Mouse (Mus musculus): ENCODE results near the gene Tmem217. TPM values are rescaled to one million over a fixed set of nuclear protein-coding genes. Genes with fewer than 3 reads are reported as not detected.

Gene Tmem217
- 0.20 TPM in 1 of 2 replicates, not detected in the other for polyA plus RNA-seq (2012; ENCODE audit: insufficient read depth, low replicate concordance)

GRCm38 (mm10) chr17:29552162-29552732, at the start of gene Tmem217:
TSS of gene Tmem217 (minus strand) at chr17:29552385.
- Histone ChIP-seq H3K4me3 (replicated peaks) (peak within 1 kb of the TSS; percentile 93), H3K36me3 (replicated peaks; ENCODE audit: low read length) (peaks cover 9% of the 10 kb centered on the region), H3K27me3 (replicated peaks) (no peaks in the 10 kb centered on the region), H3K9me3 (no peaks in the 10 kb centered on the region), H3K4me1 (peaks cover 37% of the 10 kb centered on the region)
- TF ChIP-seq FLI1 (IDR thresholded peaks at IDR 0.05; ENCODE audit: low read length), result no peak
- no peak for TF ChIP-seq GATA1 (IDR thresholded peaks at IDR 0.05; ENCODE audit: borderline replicate concordance, low read length)

DNA sequence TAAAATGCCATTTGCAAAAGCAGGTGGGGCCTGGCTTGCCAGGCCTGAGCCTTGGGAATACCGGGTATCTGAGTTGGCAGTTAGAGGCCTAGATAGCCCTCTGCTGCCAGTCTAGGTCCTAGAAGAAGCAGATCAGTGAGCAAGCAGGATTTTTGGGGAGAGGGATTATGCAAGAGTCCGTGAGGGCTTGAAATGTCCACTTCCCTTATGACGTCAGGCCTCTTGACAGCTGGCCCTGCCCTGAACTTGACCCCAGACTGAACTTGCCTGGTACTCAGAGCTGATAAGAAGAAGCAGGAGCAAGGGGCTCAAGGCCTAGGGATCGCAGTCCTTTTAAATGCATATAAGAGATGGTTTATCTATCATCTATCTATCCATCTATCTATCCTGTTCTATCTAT, 49.2 kb upstream of the Tmem217 start:
- TF ChIP-seq FLI1 (IDR thresholded peaks at IDR 0.05; ENCODE audit: low read length), result no peak
- no peak for TF ChIP-seq GATA1 (IDR thresholded peaks at IDR 0.05; ENCODE audit: borderline replicate concordance, low read length)
- Histone ChIP-seq H3K27me3 (replicated peaks) (no peaks in the 10 kb centered on the region), H3K4me3 (replicated peaks) (no peak overlapping the region), H3K36me3 (replicated peaks; ENCODE audit: low read length) (peaks cover 58% of the 10 kb centered on the region), H3K4me1 (peaks cover 27% of the 10 kb centered on the region), H3K9me3 (peaks cover 4% of the 10 kb centered on the region)

DNA sequence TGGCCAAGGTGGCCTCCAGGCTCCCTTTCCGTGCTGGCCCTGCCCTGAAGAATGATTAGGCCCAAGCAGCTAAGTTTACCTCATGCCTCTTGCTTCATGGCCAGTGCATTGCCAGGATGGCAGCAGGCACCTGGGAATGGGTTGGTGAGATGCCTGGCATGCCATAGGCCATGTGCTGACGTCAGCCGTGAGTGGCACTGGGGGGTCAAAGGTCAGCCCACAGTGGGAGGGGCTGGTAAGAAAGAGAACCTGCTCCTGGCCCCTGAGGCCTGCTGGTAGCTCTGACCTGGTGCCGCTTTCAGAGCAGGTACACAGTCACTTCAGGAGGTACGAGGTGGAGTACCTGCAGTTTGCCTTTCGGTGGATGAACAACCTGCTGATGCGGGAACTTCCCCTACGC, 47.4 kb upstream of the Tmem217 start:
- Histone ChIP-seq H3K27me3 (replicated peaks) (no peaks in the 10 kb centered on the region), H3K4me3 (replicated peaks) (no peak overlapping the region), H3K9me3 (peaks cover 4% of the 10 kb centered on the region), H3K36me3 (replicated peaks; ENCODE audit: low read length) (peaks cover 62% of the 10 kb centered on the region), H3K4me1 (peaks cover 15% of the 10 kb centered on the region)
- TF ChIP-seq FLI1 (IDR thresholded peaks at IDR 0.05; ENCODE audit: low read length) (no peak), GATA1 (IDR thresholded peaks at IDR 0.05; ENCODE audit: borderline replicate concordance, low read length) (no peak)

GRCm38 (mm10) chr17:29599051-29599450, 46.9 kb upstream of the Tmem217 start:
- H3K27me3 ChIP-seq (replicated peaks), result no peaks in the 10 kb centered on the region
- peaks cover 65% of the 10 kb centered on the region for H3K36me3 ChIP-seq (replicated peaks; ENCODE audit: low read length)
- peaks cover 4% of the 10 kb centered on the region for H3K9me3 ChIP-seq
- H3K4me3 ChIP-seq (replicated peaks), result no peak overlapping the region
- no peak for TF ChIP-seq FLI1 (IDR thresholded peaks at IDR 0.05; ENCODE audit: low read length)
- TF ChIP-seq GATA1 (IDR thresholded peaks at IDR 0.05; ENCODE audit: borderline replicate concordance, low read length), result no peak
- peaks cover 15% of the 10 kb centered on the region for H3K4me1 ChIP-seq

DNA sequence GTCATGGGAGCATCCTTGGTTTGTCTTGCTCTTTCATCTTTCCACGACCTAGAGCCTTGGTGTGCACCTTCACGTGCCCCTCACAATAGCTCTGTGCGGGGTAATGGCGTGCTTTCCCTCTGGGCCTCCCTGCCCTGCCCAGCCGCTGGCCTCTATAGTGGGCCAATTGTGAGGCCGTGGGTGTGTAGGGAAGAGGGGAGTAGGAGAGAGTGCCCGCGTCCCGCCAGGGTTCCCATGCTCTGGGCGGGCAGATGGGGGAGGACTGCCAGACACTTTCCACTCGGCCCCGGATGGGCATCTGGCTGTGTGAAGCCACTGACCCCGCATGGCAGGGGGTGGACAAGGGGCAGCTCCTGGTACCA, 44.6 kb upstream of the Tmem217 start:
- H3K4me3 ChIP-seq (replicated peaks), result no peak overlapping the region
- peaks cover 64% of the 10 kb centered on the region for H3K36me3 ChIP-seq (replicated peaks; ENCODE audit: low read length)
- no peak for TF ChIP-seq FLI1 (IDR thresholded peaks at IDR 0.05; ENCODE audit: low read length)
- no peak for TF ChIP-seq GATA1 (IDR thresholded peaks at IDR 0.05; ENCODE audit: borderline replicate concordance, low read length)
- peaks cover 11% of the 10 kb centered on the region for H3K4me1 ChIP-seq
- H3K27me3 ChIP-seq (replicated peaks), result no peaks in the 10 kb centered on the region
- no peaks in the 10 kb centered on the region for H3K9me3 ChIP-seq

GRCm38 (mm10) chr17:29595891-29596770, 43.9 kb upstream of the Tmem217 start:
- Histone ChIP-seq H3K9me3 (no peaks in the 10 kb centered on the region), H3K27me3 (replicated peaks) (no peaks in the 10 kb centered on the region), H3K36me3 (replicated peaks; ENCODE audit: low read length) (peaks cover 66% of the 10 kb centered on the region), H3K4me1 (peaks cover 7% of the 10 kb centered on the region; the same call in 1 of the 2 replicates), H3K4me3 (replicated peaks) (no peak overlapping the region)
- TF ChIP-seq FLI1 (IDR thresholded peaks at IDR 0.05; ENCODE audit: low read length) (no peak), GATA1 (IDR thresholded peaks at IDR 0.05; ENCODE audit: borderline replicate concordance, low read length) (no peak)

GRCm38 (mm10) chr17:29589221-29589898, 37.2 kb upstream of the Tmem217 start:
- peaks cover 27% of the 10 kb centered on the region for H3K36me3 ChIP-seq (replicated peaks; ENCODE audit: low read length)
- no peak overlapping the region for H3K4me3 ChIP-seq (replicated peaks)
- peaks cover 2% of the 10 kb centered on the region for H3K27me3 ChIP-seq (replicated peaks)
- H3K9me3 ChIP-seq, result no peaks in the 10 kb centered on the region
- TF ChIP-seq FLI1 (IDR thresholded peaks at IDR 0.05; ENCODE audit: low read length) (no peak), GATA1 (IDR thresholded peaks at IDR 0.05; ENCODE audit: borderline replicate concordance, low read length) (no peak)
- peaks cover 20% of the 10 kb centered on the region for H3K4me1 ChIP-seq

DNA sequence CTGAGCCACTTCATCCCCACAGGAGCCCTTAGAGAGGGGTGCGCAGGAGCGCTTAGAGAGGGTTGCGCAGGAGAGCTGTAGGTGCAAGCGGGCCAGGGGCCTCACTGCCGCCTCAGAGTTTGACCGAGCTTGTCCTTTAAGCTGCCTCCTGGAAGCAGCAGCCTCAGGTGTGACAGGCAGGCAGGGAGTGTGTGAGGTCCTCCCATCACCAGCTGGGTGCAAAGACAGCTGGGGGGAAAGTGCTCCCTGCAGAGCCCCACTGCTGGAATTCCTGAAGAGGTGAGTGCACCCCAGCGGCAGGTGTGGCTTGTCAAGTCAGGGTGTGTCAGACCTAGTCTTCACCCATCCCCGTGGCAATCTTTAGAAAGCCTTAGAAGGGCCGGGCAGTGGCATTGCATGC, 34.7 kb upstream of the Tmem217 start:
- peaks cover 2% of the 10 kb centered on the region for H3K27me3 ChIP-seq (replicated peaks)
- peaks cover 29% of the 10 kb centered on the region for H3K36me3 ChIP-seq (replicated peaks; ENCODE audit: low read length)

DNA sequence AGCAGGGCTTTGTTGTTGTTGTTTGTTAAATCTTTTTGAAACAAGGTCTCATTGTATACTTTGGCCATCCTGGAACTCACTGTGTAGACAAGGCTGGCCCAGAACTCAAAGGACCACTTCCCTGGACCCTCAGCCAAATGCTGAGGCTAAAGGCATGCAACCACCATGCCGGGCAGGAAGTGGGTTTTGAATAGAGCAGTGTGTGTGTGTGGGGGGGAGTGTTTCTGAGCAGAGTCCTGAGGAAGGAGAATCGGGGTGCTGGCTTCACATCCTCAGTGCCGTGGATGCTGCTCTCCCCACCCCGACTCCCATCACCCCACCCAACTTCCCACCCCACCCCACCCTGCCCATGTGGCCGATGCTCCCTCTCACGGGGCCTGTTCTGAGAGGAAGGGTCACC, 33.3 kb upstream of the Tmem217 start:
- H3K4me3 ChIP-seq (replicated peaks), result no peak overlapping the region
- H3K36me3 ChIP-seq (replicated peaks; ENCODE audit: low read length), result peaks cover 31% of the 10 kb centered on the region
- peaks cover 2% of the 10 kb centered on the region for H3K27me3 ChIP-seq (replicated peaks)
- H3K4me1 ChIP-seq, result peaks cover 48% of the 10 kb centered on the region
- H3K9me3 ChIP-seq, result no peaks in the 10 kb centered on the region
- TF ChIP-seq GATA1 (IDR thresholded peaks at IDR 0.05; ENCODE audit: borderline replicate concordance, low read length) (no peak), FLI1 (IDR thresholded peaks at IDR 0.05; ENCODE audit: low read length) (no peak)

More for the DNA sequence above, 34.7 kb upstream of the Tmem217 start:
- Histone ChIP-seq H3K4me3 (replicated peaks) (no peak overlapping the region), H3K4me1 (peaks cover 36% of the 10 kb centered on the region), H3K9me3 (no peaks in the 10 kb centered on the region)
- TF ChIP-seq GATA1 (IDR thresholded peaks at IDR 0.05; ENCODE audit: borderline replicate concordance, low read length), result no peak
- TF ChIP-seq FLI1 (IDR thresholded peaks at IDR 0.05; ENCODE audit: low read length), result no peak

All from megakaryocyte, embryonic 14.5 days (primary cell).